Mouse (Mus musculus) midbrain, embryonic 11.5 days (tissue): Measurements from ENCODE around the gene Zfp26. TPM values are rescaled to one million over a fixed set of nuclear protein-coding genes. Genes with fewer than 3 reads are reported as not detected.

Experiments
- ATAC-seq: fragments of 200-750 bp; cut with Nextera tagmentation; 2 replicates; pipeline ENCODE4 v1.8.0; 2017; ENCODE audit warnings: moderate TSS enrichment, moderate library complexity; ENCODE audit not compliant: low FRiP score
- DNase-seq: peaks from one replicate; pipeline ENCODE4 v3.0.0; 2015; ENCODE audit warnings: low spot score; ENCODE audit errors: missing footprints
- H3K27ac ChIP-seq: fragments of 300-500 bp; sonication (generic); 2 replicates; pipeline ENCODE4 v1.5.1; 2014; ENCODE audit warnings: low read depth, low read length
- H3K27me3 ChIP-seq: fragments of 300-500 bp; sonication (generic); 2 replicates; pipeline ENCODE4 v1.6.1; 2014; ENCODE audit warnings: mild to moderate bottlenecking, low read length, moderate library complexity, mixed read lengths; ENCODE audit not compliant: control insufficient read depth, insufficient read depth
- H3K36me3 ChIP-seq: fragments of 300-500 bp; sonication (generic); 2 replicates; pipeline ENCODE4 v1.6.1; 2014; ENCODE audit warnings: mild to moderate bottlenecking, low read length, moderate library complexity, mixed read lengths; ENCODE audit not compliant: control insufficient read depth, insufficient read depth
- H3K4me1 ChIP-seq: fragments of 300-500 bp; sonication (generic); 2 replicates; pipeline ENCODE4 v1.6.1; 2014; ENCODE audit warnings: low read length; ENCODE audit not compliant: control insufficient read depth, insufficient read depth
- H3K4me2 ChIP-seq: fragments of 300-500 bp; sonication (generic); 2 replicates; pipeline ENCODE4 v1.6.1; 2014; ENCODE audit warnings: mild to moderate bottlenecking, moderate library complexity
- H3K4me3 ChIP-seq: fragments of 300-500 bp; sonication (generic); 2 replicates; pipeline ENCODE4 v1.5.1; 2014; ENCODE audit warnings: low read depth, low read length
- H3K9ac ChIP-seq: fragments of 300-500 bp; sonication (generic); 2 replicates; pipeline ENCODE4 v1.6.1; 2014; ENCODE audit warnings: low read length
- H3K9me3 ChIP-seq: fragments of 300-500 bp; sonication (generic); 2 replicates; pipeline ENCODE4 v1.6.1; 2016; ENCODE audit warnings: low read length; ENCODE audit not compliant: control insufficient read depth
- WGBS: fragments of 180-500 bp; shearing (Covaris S2); extraction: QIAGEN DNeasy Blood & Tissue Kit; methylation state at CpG from one replicate; pipeline ENCODE4 v1.1.7; 2014; 5-methylcytosine and 5-hydroxymethylcytosine counted together
- polyA plus RNA-seq: library from polyadenylated mRNA; unstranded; fragments of >200 nt; fragmentation: Nextera tagmentation; extraction: Ambion mirVana; gene quantifications from 2 replicates; pipeline ENCODE4 v1.2.1, GENCODE M21; 2014

Zfp26 gene
- polyA plus RNA-seq, 1 experiment from 2014 or later, result 30.9 TPM

GRCm38 (mm10) chr9:20384532-20385342 lies 75.2 kb downstream of the Zfp26 start, which contains the start of gene Zfp560:
Zfp560 (minus strand) TSS chr9:20385177.
- Histone ChIP-seq H3K9me3 (peaks cover 2% of the 10 kb centered on the region; the same call in 1 of the 2 replicates), H3K36me3 (no peaks in the 10 kb centered on the region), H3K4me3 (peak within 1 kb of the TSS; percentile 53), H3K9ac (peak within 1 kb of the TSS; percentile 71), H3K27me3 (no peaks in the 10 kb centered on the region), H3K4me2 (peak within 1 kb of the TSS; percentile 65), H3K4me1 (peaks cover 4% of the 10 kb centered on the region; the same call in 1 of the 2 replicates), H3K27ac (no peak within 1 kb of the TSS)
- DNase-seq, result peak; percentile 100
- WGBS, result 3% methylated on average over 40 of the region's 40 CpGs
- ATAC-seq, result peak; percentile 100

GRCm38 (mm10) chr9:20383659-20384058 lies 76.3 kb downstream of the Zfp26 start:
- H3K9me3 ChIP-seq, result peaks cover 2% of the 10 kb centered on the region; the same call in 1 of the 2 replicates
- H3K27me3 ChIP-seq, result no peaks in the 10 kb centered on the region
- no peak overlapping the region for H3K27ac ChIP-seq
- no peak overlapping the region for H3K9ac ChIP-seq
- H3K4me2 ChIP-seq, result peak overlapping the region; percentile 65; the same call in 1 of the 2 replicates
- peaks cover 4% of the 10 kb centered on the region; the same call in 1 of the 2 replicates for H3K4me1 ChIP-seq
- WGBS, result 93% methylated on average over 7 of the region's 7 CpGs
- no peak for DNase-seq
- H3K36me3 ChIP-seq, result no peaks in the 10 kb centered on the region
- ATAC-seq, result no peak
- no peak overlapping the region for H3K4me3 ChIP-seq

Other genes starting within 250 kb of the Zfp26 start
- gene Olfr871, start 248.0 kb downstream of the Zfp26 start, polyA plus RNA-seq, result not detected in 2 replicates
- gene Olfr872, start 223.0 kb downstream of the Zfp26 start, polyA plus RNA-seq, result not detected in 2 replicates
- gene Olfr39, start 177.8 kb downstream of the Zfp26 start, polyA plus RNA-seq, result not detected in 2 replicates
- not detected in 2 replicates for gene Olfr873, start 161.6 kb downstream of the Zfp26 start, polyA plus RNA-seq
- gene Olfr18, start 124.1 kb downstream of the Zfp26 start, polyA plus RNA-seq, result 0.05 TPM in 1 of 2 replicates, not detected in the other
- gene Zfp560, start 75.0 kb downstream of the Zfp26 start, polyA plus RNA-seq, result 35.6 and 38.2 TPM in 2 replicates
- gene Zfp426, start 32.6 kb upstream of the Zfp26 start, polyA plus RNA-seq, result 37.3 and 41.7 TPM in 2 replicates
- gene Zfp266, start 61.3 kb upstream of the Zfp26 start, polyA plus RNA-seq, result 127 and 140 TPM in 2 replicates
- gene Zfp846, start 121.1 kb upstream of the Zfp26 start, polyA plus RNA-seq, result 23.8 and 24.8 TPM in 2 replicates
- 459 TPM in 2 replicates for gene Ubl5, start 182.7 kb upstream of the Zfp26 start, polyA plus RNA-seq
- 10.5 and 12.0 TPM in 2 replicates for gene Fbxl12, start 184.6 kb upstream of the Zfp26 start, polyA plus RNA-seq
- 60.8 and 64.6 TPM in 2 replicates for gene Pin1, start 191.9 kb upstream of the Zfp26 start, polyA plus RNA-seq